Mouse (Mus musculus): ENCODE results near the gene Bcar1.

DNA sequence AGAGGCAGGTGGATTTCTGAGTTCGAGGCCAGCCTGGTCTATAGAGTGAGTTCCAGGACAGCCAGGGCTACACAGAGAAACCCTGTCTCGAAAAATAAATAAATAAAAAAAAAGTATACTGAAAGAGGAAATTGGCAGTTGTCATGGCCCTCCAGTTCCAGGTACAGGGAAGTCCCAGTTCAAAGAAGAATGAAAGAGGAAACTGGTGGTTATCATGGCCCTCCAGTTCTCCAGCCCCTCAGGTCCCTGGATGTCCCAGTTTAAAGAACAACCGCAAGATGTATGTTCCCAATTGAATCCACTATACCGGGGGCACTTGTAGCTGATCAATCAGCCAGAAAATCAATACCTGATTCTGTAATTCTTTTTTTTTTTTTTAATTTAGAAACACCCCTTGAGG lies 32.9 kb upstream of the Bcar1 start:
- TF ChIP-seq POLR2A (IDR thresholded peaks at IDR 0.05; ENCODE audit: control insufficient read depth, low read depth, low read length) (no peak), CTCF (IDR thresholded peaks at IDR 0.05; ENCODE audit: control insufficient read depth, insufficient read depth, insufficient replicate concordance, low read depth, low read length) (no peak)

All from testis, adult 2 months (tissue).